ENCODE assay signal across 13 mouse cellular contexts in the genomic region with DNA sequence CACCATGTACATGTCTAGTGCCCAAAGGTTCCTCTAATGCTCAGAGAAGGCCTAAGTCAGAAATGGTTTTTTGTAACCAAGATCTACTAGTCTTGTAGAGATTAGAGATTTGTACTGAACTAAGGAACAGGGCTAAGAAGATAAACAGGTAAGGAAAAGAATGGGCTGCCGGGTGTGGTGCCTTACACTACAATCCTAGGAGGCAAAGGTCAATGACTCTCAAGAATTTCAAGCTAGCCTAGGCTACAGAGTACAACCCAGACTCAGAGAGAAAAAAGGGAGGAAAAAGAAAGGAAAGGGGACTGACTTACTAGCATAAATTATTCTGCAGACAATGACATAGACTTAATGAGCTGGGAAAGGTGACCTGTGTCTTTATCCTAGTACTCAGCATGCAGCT.
"Had no signal": no experiment of that assay in that cellular context is flagged by ENCODE, and none has a peak within 500 bp of the region (broad histone marks: within the 10 kb centered on the region; RNA-seq: fewer than 3 reads in every experiment).

No protein-coding gene starts in this region.

- H3K4me2 ChIP-seq: limb, embryonic 15.5 days; liver, embryonic 12.5 days; lung, embryonic 14.5 days; midbrain, embryonic 13.5 days; neural tube, embryonic 15.5 days had no signal

- H3K4me3 ChIP-seq: limb, embryonic 15.5 days; liver, embryonic 12.5 days; midbrain, embryonic 13.5 days; myocyte; neural tube, embryonic 15.5 days had no signal

- H3K27me3 ChIP-seq: limb, embryonic 15.5 days; liver, embryonic 12.5 days; midbrain, embryonic 13.5 days; neural tube, embryonic 15.5 days had no signal

- H3K27ac ChIP-seq: limb, embryonic 15.5 days; liver, embryonic 12.5 days; macrophage; midbrain, embryonic 13.5 days; neural tube, embryonic 15.5 days had no signal

- H3K9me3 ChIP-seq: limb, embryonic 15.5 days; liver, embryonic 12.5 days; midbrain, embryonic 13.5 days; neural tube, embryonic 15.5 days had no signal

- ATAC-seq: liver, embryonic 12.5 days; midbrain, embryonic 13.5 days had no signal

- DNase-seq: kidney, adult 18-20 months; kidney, postnatal 14 days; layer of hippocampus, postnatal 36 days; lung, embryonic 14.5 days; lung, postnatal 10 days; right cerebral cortex, postnatal 4 days; thymus, postnatal 4 days had no signal

- H3K4me1 ChIP-seq: neural tube, embryonic 15.5 days had no signal

- H3K36me3 ChIP-seq: limb, embryonic 15.5 days; liver, embryonic 12.5 days; midbrain, embryonic 13.5 days; neural tube, embryonic 15.5 days had no signal

- H3K9ac ChIP-seq: limb, embryonic 15.5 days; liver, embryonic 12.5 days; lung, embryonic 14.5 days; midbrain, embryonic 13.5 days; neural tube, embryonic 15.5 days had no signal
